Mouse (Mus musculus) B cell, adult 2 months (primary cell): ENCODE data around the gene Sh2b2.
A peak's percentile ranks its signal among the peaks of the same experiment; 100 is the strongest.

Experiments
- DNase-seq, 2 experiments: peaks; one replicate each; pipeline ENCODE4 v3.0.0; 2022

Gene Sh2b2

DNA sequence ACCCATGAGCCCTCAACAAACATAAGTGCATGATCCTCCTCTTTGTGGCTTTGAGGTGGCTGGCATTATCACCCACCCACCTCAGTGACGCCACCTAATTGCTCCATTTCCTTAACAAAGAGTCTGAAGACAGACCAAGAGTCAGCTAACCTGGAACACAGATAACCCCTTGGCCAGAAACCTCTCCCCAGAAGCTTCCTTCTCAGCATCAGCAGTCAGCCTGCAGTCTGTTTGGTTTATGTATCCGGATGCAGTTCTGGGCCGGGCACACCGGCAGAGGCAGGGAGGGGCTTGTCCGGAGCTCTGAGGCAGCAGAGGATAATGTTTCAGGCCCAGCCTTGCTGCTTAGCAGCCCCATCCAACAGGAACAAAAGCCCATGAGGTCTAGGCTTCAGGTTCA lies 66.8 kb downstream of the Sh2b2 start:
- DNase-seq, result no peak

DNA sequence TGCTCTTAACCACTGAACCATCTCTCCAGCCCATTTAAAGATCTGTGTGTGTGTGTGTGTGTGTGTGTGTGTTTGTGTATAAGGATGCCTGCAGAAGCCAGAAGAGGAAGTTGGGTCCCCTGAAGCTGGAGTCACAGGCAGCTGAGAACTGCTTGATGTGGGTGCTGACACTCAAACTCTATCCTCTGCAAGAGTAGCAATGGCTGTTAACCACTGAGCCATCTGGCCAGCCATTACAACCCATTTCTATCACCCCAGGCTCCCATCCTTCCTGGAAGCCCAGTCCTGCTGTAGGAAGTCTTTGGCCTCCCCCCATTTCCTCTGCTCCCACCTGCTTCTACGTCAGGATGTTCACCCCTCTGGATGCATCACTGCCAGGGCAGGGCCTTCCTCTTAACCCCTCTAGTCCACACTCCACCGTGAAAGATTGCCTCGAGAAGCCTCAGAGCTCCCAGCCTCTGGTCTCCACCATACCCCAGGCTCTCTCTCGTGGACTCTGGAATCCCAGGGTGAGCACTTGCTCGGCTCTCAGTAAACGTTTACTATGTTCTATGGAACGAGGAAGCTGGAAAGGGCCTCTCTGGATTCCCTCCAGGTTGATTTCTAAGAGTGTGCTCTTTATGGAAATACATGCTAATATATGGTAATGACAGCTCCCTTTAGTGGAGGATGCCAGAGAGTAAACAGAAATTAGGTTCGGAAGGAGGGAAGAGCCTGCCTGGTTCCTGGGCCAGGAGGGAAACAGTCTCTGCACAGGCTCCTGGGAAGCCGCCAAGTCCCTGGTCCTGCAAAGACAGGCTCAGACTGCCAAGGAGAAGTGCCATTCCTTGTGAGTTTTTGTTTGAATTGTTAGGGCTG lies 72.5 kb downstream of the Sh2b2 start:
- peak; percentile 30 to 34 for DNase-seq

DNA sequence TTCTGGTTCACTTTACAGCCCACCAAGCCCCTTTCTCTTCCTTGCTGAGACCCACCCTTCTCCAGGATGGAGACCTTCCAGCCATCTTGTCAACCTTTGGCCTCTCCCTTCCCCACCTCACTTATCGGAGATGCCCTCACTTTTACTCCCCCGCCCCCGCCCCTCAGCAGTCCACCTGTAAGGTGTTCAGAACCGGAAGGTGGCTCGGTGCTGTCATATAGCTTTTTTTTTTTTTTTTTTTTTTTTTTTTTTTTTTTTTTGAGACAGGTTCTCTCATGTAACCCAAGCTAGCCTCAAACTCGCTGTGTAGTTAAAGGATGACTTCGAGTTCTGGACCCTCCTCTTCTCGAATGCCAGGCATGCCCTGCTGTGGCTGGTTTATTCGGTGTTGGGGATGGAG lies 73.4 kb downstream of the Sh2b2 start:
- DNase-seq, result no peak

DNA sequence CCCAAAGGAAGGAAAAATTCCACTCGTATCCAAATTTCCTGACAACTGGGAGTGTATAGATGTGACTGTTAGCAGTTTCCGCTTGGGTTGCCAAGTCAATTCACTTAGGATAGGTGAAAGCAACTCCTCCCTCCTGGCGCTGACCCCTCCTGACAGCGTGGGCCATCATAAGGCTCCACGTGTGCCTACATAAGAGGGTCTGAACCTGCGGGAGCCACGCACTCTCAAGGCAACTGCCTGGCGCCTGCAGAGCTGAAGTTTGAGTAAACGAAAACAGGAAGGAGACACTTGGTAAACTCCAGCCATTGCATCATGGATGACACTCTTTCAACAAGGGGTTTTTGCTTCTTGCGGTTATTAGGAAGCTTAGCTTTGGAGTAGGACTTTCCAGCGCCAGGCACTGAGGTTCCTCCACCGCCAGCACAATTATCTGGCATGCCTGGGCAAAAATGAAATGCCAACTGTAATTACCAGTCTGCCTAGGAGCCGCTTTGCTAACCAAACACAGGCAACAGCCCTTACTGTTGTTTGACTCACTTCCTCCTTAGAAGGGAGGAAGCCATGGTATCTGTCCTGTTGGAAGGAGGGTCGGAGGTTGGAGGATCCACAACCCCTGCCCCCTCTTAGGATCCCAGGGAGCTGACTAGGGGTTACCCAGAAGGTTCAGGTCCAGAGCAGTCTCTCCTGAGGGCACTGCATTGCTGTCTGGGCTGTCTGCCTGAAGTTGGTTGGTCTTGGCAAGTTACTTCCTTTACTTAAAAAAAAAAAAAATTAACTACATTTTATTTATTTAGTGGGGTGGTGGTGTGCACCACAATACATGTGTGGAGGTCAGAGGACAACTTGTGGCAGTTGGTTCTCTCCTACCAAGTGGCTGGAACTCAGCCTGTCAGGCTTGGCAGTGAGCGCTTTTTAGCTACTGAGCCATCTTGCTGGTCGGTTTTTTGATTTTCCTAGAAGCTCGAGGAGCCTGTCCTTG lies 74.7 kb downstream of the Sh2b2 start:
- peak; percentile 45 to 46 for DNase-seq

DNA sequence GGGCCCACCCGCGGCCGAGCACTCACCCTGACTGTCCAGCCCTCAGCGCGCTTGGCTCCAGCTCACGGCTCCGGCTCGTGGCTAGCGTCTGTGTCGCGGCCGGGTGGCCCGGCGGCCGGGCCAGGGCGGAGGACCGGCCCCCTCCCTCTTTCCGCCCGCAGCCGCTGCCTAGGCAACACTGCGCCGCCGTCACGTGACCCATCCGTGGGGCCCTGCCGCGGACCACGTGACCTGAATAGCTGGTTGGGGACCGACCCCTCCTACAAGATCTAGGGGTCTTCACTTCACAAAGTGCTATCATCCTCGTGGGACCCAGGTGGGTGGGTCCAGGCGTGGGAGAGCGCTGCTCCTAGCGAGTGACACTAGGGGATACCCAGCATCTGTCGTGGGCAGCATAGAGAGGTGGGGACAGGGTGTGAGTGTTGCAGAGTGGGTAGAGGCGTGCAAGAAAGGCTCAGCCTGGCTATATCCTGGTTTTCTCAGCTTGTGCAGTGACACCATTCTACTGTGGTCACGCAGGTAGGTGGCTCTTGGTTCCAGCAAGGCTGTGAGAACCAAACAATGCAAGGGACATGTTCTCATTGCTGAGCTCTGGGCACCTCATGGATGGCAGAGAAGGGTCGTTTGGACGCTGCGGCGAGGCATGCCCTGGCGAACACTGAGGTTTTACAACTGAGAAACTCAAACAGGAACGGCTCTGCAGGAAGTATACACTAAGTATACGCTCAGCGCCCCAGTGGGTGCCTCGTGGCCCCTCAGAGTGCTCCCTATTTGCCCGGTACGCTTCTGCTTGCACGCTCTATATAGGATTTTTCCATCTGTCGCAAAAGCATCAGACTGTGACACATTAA lies 75.6 kb downstream of the Sh2b2 start, which contains the start of gene Orai2:
Gene Orai2 (minus strand): TSS at position 202 of the 851 bp plus-strand sequence.
- DNase-seq, result peak; percentile 86 to 87

DNA sequence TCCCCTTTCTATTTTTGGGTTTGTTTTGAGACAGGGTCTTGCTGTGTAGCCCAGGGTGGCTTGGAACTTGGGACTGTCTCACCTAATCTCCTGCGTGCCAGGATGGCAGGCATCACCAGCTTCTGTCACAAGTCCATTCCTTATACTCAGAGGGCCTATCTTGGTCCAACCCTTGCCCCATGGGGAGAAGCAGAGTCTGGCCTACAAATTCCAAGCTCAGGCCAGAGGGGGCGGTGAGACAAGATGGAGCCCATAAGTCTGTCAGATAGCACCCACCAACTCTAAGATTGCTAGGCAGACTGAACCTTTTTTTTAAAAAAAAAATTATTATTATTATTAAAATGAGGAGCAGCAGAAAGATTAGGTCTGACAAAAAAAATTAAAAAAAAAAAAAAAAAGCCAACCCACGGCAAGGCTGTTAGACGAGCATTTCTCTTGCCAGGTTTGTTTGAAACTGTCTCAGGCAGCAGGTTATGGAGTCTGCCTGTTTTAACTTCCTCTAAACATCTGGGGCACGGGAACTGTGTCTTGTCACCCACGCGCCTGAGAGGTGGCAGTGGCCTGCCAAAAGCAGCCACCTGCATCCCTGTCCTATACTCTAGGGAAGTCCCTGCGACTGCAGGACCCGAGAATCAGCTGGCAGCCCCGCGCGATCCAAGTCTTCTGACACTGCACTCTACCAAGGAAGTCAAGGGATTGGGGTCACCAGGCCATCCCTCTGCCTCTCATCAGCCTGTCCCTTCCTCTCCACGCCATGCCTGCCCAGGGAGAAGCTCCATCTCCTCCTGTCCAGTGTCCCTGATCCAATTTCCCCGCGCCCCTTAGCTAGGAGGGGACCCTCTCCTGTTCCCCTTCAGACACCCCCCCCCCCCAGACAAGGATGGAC lies 76.5 kb downstream of the Sh2b2 start:
- DNase-seq, result peak; percentile 70 to 76
